Mouse (Mus musculus): ENCODE measurements around the gene Gm20379. TPM values are rescaled to one million over a fixed set of nuclear protein-coding genes. Genes with fewer than 3 reads are reported as not detected.

The Gm20379 gene
- total RNA-seq, 2 experiments from 2014 or later = not detected

- no peak for ATAC-seq (replicated peaks; ENCODE audit: poor library complexity)
Measured at GRCm38 (mm10) chr13:92332103-92332879, 26.5 kb downstream of the Gm20379 start.

GRCm38 (mm10) chr13:92336857-92337256, 31.1 kb downstream of the Gm20379 start:
- no peak for ATAC-seq (replicated peaks; ENCODE audit: poor library complexity)

- ATAC-seq (replicated peaks; ENCODE audit: poor library complexity) = peak; percentile 85
Measured at GRCm38 (mm10) chr13:92337773-92338462, 32.1 kb downstream of the Gm20379 start.

GRCm38 (mm10) chr13:92339787-92340186, 34.0 kb downstream of the Gm20379 start:
- no peak for ATAC-seq (replicated peaks; ENCODE audit: poor library complexity)

GRCm38 (mm10) chr13:92344033-92344432, 38.3 kb downstream of the Gm20379 start:
- no peak for ATAC-seq (replicated peaks; ENCODE audit: poor library complexity)

- ATAC-seq (replicated peaks; ENCODE audit: poor library complexity) = no peak
Measured at GRCm38 (mm10) chr13:92346338-92346737, 40.6 kb downstream of the Gm20379 start.

- no peak for ATAC-seq (replicated peaks; ENCODE audit: poor library complexity)
Measured at GRCm38 (mm10) chr13:92351100-92351499, 45.3 kb downstream of the Gm20379 start.

GRCm38 (mm10) chr13:92353956-92354355, 48.2 kb downstream of the Gm20379 start:
- no peak for ATAC-seq (replicated peaks; ENCODE audit: poor library complexity)

- peak; percentile 88 for ATAC-seq (replicated peaks; ENCODE audit: poor library complexity)
Measured at GRCm38 (mm10) chr13:92354456-92355271, 48.9 kb downstream of the Gm20379 start, which contains the start of the genes Dhfr and Msh3. Gene Dhfr, plus strand, starts transcription at chr13:92354726. Gene Msh3, minus strand, starts transcription at chr13:92355003.

- ATAC-seq (replicated peaks; ENCODE audit: poor library complexity) = peak; percentile 29; the same call in 1 of the 2 replicates
Measured at GRCm38 (mm10) chr13:92355272-92355643, 49.5 kb downstream of the Gm20379 start.

- no peak for ATAC-seq (replicated peaks; ENCODE audit: poor library complexity)
Measured at GRCm38 (mm10) chr13:92356376-92356775, 50.6 kb downstream of the Gm20379 start.

Other genes with a start within 250 kb of the Gm20379 start
- 1.3 and 2.1 TPM in 2 replicates for gene Rasgrf2, start 174.3 kb upstream of the Gm20379 start, total RNA-seq (2015)
- 0.17 and 1.2 TPM in 2 replicates for gene Rasgrf2, start 174.3 kb upstream of the Gm20379 start, total RNA-seq (2017)
- gene Dhfr, start 48.7 kb downstream of the Gm20379 start, total RNA-seq (2015) = 22.1 and 24.7 TPM in 2 replicates
- 21.5 and 22.6 TPM in 2 replicates for gene Dhfr, start 48.7 kb downstream of the Gm20379 start, total RNA-seq (2017)
- gene Msh3, start 49.0 kb downstream of the Gm20379 start, total RNA-seq (2015) = 35.6 and 46.4 TPM in 2 replicates
- 30.3 and 39.5 TPM in 2 replicates for gene Msh3, start 49.0 kb downstream of the Gm20379 start, total RNA-seq (2017)
- not detected in 2 replicates for gene Ankrd34b, start 119.9 kb downstream of the Gm20379 start, total RNA-seq (2015)
- 0.03 TPM in 1 of 2 replicates, not detected in the other for gene Ankrd34b, start 119.9 kb downstream of the Gm20379 start, total RNA-seq (2017)
- gene Fam151b, start 178.0 kb downstream of the Gm20379 start, total RNA-seq (2015) = 7.2 and 9.1 TPM in 2 replicates
- 5.6 and 7.1 TPM in 2 replicates for gene Fam151b, start 178.0 kb downstream of the Gm20379 start, total RNA-seq (2017)
- 5.1 and 7.9 TPM in 2 replicates for gene Zfyve16, start 224.9 kb downstream of the Gm20379 start, total RNA-seq (2015)
- gene Zfyve16, start 224.9 kb downstream of the Gm20379 start, total RNA-seq (2017) = 4.7 and 7.1 TPM in 2 replicates

All from megakaryocyte progenitor cell, adult 5-6 weeks (primary cell).